Mouse (Mus musculus) monocyte, adult 5-6 weeks (primary cell): Measurements from ENCODE around the gene Fer1l5. TPM values are rescaled to one million over a fixed set of nuclear protein-coding genes. Genes with fewer than 3 reads are reported as not detected.

ENCODE experiments used
- ATAC-seq: fragments of 153-309, 156-312 bp; replicated peaks from 2 replicates; pipeline ENCODE4 v1.8.0; 2017; ENCODE audit warnings: mild to moderate bottlenecking; ENCODE audit not compliant: low TSS enrichment, insufficient number of reproducible peaks, severe bottlenecking, poor library complexity, low FRiP score
- total RNA-seq: library from RNA; stranded (forward); fragments of 200-1000, 200-491, 200-594 nt; gene quantifications from 3 replicates; pipeline ENCODE4 v1.2.3, GENCODE M21; 2017

Gene Fer1l5
- total RNA-seq, 1 experiment from 2014 or later, result not detected

DNA sequence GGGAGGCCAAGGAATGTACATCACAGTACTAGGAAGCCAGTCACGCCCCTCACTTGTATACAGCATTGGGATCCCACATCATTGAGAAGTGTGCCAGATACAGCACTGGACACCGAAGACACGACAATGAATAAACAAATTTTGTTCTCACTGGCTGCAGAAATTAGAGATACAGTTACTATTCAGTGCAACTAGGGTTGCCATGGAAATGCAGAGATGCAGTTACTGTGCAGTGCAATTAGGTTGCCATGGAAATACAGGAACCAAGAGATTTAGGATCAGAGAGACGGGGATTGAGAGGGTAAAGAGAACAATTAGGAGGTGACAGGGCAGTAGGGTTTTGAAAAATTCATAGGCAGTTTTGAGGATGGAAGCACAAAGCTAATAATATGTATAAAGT is 29.4 kb downstream of the Fer1l5 start:
- no peak for ATAC-seq

DNA sequence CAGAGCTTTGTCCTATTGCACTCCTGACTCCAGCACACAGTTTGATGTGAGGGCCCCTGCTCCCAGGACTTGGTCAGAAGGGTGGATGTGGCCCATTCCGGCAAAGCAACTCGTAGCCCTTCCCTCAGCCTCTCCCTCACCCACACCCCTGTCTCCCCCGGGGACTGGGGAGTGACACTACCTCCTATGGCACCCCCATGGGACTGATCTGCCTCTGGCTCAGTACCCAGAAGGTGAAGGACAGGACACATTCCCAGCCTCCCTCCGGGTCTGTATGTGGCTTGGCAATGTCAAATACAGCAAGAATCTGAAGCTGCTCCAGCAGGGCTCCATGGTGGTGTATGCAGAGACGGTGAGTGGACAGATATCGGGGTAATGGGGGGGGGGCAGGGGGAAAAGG is 32.4 kb downstream of the Fer1l5 start:
- no peak for ATAC-seq

DNA sequence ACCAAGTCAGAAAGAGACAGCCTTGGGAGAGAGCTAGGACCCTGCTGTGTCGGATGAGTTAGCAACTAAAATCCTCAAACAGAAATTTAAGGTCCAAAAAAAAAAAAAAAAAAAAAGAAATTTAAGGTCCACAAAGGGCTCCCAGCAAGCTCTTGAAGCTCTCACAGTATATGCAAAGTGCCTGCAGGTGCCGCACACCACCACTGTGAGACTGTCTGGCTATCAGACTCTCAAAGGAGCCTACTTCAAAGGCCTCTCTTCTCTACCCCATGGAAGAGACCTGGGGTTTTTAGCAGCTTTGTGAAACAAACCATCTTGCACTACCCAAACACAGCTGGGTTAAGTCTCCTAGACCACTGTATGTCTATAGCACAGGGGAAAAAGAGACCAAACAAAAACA is 57.4 kb downstream of the Fer1l5 start:
- no peak for ATAC-seq

DNA sequence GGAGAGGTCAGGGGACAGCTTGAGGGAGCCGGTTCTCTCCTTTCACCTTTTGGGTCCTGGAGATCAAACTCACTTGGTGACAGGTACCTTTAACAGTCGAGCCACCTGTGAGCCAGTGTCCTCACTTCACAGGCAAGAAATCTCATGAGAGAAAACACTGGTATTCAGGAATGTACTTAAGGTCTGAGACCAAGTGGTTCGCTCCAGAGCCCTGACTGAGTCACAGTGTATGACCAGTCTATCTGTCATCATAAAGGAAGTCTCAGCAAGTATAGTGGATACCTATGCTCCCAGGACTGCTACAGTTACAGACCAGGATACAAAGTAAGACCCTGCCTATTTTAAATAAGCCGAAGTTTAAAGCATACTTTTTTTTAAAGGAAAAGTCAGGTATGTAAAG is 60.9 kb downstream of the Fer1l5 start:
- ATAC-seq, result no peak

DNA sequence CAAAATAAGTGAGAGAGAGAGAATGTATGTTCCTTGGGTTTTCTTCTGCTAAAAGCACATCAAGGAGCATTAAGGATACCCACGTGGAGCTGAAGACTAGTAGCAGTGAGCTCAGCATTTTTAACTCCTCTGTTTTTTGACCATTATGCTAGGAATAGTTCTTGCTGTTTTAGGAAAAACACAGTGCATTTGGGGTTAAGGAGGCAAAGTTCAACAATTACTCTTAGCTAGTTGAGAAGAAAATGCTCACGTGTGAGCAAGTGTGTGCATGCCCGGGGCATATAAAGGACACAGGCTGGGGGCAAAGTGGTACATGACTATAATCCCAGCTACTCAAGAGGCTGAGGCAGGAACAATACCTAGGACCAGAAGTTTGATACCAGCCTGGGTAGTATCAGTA is 61.5 kb downstream of the Fer1l5 start:
- no peak for ATAC-seq

DNA sequence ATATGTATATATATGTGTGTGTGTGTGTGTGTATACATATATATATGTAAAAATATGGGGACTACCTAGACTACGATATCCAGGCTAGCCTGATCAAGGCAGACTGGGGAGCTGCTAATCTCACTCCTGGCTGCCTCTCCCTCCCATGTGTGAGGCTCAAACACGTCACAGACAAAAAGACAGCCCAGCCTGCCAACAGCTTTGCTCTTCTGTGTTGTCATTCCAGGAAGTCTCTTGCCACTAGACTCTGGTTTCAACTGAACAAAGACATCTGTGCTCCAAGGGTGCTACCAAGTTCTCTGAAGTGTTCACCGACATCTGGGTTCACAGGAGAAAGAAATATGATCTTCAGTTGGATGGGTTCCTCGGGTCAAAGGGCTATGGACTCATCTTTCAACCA is 63.0 kb downstream of the Fer1l5 start:
- no peak for ATAC-seq

DNA sequence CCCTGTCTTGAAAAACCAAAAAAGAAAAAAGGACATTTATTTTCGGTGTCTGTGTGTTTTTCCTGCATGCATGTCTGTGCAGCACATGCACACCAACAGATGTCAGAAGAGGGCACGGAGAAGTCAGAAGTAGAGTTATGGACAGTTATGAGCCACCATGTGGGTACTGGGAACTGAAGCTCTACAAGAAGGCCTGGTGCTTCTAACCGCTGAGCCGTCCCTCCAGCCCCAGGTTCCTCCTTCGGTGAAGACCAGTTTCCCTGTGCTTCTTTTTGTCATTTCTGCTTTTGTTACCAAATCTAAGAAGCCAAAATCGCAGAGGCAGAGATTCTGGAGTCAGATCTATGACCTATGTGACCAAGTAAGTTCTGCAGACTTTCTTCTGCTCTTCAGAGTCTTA is 64.4 kb downstream of the Fer1l5 start:
- peak; percentile 62 for ATAC-seq

DNA sequence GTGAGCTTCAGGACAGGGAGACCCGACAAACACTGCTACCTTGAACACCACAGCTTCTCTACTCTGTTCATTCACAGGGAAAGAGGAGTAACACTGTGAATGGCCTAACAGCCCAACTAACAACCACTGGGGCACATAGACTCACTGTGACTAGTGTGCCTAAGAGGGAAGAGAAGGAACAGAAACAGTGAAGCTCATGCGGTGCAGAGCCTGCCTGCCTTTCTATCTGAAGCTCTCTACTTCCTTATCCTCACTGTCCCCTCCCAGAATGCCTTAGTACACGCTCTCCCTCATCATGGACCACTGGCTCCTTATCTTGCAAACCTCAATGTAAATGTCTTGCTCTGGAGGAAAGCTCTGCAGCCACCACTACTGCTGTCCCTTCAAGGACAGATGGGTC is 65.1 kb downstream of the Fer1l5 start:
- 0 out of 2 replicates have a peak, but pooled peaks have one; percentile 62 for ATAC-seq

DNA sequence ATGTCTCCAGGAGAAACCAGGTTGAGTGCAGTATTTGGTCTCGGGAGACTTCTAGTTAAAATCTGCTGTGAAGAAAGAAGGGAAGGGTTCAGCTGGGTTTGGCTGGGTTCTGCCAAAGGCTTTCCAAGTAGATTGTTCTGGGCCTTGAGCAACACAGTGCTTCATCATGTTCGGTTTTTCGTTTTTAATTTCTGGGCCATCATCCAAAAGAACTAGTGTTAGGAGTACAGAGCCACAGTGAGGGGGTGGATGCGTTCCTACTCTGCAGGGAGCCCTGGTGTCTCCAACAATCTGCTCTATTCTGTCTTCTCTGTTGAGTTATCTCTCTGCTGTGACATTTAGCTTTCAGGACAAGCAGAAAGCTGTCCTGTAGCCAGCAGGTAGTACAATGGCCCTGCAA is 69.0 kb downstream of the Fer1l5 start:
- no peak for ATAC-seq

DNA sequence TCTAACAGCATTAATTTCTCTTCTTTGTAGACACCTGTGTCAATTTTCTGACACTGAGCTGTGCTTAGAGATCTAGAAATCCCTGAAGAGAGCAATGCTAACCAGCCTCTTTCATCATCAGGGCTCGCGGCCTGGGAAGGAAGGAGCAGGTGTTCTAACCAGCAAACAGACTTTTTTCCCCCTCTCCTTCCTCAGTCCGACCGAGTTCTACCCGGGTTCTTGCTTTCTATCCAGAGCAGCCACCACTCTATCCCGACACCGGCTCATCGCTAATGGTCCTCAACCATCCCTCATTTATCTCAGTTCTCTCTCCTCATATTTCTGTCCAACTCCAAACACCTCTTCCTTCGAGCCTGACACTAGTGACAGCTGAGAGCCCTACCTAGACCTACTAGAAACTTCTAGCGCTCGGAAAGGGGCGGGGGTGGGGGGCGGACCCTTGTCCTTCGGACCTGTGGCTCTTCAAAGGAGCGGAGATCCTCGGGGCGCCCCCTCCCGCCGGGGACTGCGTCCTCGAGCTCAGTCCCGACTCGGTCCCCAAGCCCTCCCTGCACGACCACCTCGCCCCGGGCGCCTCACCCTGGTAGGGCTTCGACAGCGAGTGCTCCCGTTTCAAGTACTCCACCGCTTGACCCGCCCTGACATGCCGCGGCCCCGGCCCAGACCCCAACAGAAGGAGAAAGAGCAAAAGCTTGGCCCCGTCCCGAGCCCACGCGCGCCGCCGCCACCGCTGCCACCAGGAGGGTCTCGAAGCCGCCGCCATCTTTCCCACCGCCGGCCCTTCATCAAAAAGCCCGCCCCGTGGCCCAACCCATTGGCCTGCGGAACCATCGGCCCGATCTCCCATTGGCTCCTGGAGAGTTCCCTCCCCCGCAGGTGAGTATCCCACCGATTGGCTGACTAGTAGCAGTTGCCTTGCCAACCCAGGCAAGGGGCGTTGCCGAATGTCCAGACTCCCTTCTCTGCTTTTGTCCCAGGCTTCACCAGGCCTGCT is 72.7 kb downstream of the Fer1l5 start, which contains the start of gene Lman2l:
Gene Lman2l (minus strand): TSS at position 801 of the 994 bp plus-strand sequence.
- ATAC-seq, result peak; percentile 98

DNA sequence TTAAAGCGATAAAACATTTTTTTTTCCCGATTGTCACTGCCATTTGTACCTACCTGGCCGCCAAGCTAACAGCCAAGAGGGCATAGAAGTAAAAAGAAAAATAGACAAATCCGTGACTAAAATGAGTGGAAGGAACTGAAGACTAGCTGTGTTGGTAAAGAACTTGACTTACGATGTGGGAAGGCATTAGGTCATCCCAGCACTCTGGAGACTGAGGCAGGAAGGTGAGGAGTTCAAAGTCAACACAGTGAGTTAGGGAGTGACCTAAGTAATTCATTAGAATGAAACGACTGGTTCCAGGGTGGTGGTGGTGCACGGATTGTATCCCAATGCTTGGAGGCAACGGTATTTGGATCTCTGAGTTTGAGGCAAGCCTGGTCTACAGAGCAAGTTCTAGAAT is 73.4 kb downstream of the Fer1l5 start:
- no peak for ATAC-seq

DNA sequence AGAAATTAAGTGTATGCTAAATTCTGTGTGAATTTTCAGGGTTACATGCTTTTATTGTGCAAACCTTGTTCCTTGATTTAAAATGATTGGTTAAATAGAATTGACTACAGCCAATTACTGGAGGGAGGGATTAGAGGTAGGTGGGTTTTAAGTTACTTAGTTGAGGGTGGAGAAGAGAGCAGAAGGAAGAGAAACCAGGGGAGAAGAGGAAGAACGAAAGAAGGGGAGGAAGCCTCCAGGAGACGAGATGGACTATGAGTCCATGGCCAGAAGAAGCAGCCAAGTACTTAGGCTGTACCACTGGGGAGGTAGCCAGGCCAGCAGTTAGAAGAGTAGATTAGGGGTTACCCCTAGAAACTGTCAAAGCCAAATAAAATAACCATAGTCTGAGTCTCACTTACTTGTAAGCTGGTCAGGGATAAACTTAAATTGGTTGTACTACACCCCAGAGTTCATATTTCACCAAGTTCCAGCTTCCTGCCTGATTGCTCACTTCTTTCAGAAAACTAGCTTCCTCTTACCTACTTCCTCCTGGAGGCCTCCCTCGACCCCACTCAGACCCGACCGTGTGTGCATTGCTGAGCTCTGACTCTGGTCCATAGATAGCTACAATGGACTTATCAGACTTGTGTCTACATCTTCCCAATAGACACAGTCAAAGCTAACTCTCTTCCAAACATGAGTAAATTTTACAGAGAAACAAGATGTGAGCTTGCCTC is 74.2 kb downstream of the Fer1l5 start:
- ATAC-seq, result peak; percentile 56

DNA sequence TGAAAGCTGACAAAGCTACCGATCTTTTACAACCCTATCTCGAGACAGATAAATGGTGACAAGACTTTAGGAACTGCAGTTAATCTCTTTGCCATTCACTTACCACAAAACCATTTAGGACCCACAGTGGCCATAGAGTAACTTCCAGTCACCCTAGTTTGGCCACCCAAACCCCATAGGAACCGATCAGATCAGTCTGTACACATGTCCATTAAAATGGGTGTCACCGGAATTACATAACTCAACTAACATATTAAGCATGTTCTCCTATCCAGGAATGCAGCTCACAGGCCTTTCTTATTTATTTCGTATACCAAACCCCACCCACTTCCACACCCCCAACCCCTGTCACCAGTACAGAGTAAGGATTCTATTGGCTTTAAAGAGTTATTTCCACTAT is 74.8 kb downstream of the Fer1l5 start:
- ATAC-seq, result no peak

DNA sequence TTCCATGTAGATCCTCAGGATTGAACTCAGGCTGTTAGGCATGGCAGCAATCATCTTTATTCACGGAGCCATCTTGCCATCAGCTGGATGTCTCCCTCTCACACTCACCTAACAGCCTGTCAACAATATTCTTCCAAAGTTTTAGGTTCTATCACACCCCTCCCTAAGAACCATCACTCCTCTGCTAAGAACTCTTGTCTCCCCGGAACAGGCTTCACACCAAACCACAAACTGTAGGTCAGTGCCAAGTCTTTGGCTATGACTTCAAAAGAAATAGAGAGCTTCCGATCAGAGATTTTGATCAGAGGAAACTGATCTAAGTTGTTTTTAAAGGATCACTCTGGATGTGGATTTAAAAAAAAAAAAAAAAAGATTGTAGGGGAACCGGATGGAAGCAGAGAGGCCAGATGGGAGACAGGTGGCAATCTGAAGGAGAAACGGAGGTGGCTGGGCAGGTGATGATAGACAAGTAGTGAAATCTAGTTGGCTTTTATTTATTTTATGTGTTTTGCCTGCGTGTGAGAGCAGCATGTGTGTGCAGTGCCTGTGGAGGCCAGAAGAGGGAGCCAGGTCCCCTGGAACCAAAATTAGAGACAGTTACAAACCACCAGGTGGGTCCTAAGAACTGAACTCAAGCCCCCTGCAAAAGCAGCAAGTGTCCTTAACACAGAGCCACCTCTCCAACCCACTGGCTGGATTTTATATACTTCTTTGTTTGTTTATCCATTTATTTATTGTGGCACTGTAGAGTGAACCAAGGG is 82.1 kb downstream of the Fer1l5 start:
- ATAC-seq, result no peak

DNA sequence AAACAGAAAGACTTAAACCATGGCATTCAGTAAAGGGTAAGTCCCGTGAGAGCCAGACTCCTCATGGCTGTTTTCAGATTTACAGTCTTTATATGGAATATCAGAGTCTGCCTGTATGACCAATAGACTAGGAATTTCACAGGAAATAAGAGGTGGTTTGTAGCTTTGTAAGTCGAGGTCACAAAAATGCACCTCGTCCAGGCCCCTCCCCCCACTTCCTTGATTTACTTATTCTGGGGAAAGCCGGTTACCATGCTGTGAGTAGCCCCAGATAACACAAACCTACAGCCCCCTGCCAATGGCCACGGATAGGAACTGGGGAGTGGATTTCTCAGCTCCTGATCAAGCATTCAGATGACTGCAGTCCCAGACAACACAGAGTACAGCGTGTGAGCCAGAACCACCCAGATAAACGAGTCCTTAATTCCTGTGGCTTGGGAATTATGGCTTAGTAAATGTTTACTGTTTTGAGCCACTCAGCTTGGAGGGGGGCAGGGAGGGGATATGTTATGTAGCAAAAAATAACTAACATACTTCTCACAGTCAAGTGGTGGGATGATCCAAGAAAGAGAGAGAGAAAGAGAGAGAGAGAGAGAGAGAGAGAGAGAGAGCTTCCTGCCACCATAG is 85.4 kb downstream of the Fer1l5 start:
- ATAC-seq, result no peak

DNA sequence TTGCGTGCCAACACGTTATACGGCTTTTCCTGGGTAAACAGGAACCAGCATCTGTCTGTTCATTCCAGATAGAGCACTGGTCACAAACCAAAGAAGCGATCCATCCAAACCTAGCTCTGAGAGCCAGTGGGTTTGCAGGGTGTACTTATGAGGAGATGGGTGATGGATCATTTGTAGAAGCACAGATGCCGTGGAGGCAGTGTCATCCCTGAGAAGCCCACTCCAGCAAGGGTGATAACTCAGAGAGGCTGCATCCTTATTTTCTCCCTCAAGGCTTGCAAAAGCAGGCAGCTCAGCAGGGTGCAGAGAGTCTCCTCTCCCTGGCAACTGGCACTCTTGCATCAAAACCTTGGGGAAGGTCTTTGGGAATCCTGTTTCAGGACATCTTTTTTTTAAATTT is 86.1 kb downstream of the Fer1l5 start:
- ATAC-seq, result no peak

DNA sequence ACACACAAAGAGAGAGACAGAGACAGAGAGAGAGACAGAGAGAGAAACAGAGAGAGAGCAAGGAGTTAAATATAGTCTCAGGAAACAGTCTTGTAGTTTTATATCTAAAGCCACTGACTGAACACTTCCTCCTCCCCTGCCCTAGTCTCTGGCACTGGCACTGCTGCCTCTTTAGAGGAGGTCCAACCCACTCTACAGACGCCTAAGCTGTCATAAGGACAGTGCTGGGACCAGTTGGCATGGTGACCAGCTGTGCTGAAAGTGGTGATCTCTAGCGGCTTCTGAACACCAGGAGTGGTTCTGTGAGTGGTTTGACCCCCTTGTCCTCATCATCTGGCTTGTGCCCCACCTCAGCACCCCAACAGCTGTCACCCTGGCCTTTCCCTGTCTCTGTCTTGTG is 89.7 kb downstream of the Fer1l5 start:
- peak; percentile 66 for ATAC-seq

DNA sequence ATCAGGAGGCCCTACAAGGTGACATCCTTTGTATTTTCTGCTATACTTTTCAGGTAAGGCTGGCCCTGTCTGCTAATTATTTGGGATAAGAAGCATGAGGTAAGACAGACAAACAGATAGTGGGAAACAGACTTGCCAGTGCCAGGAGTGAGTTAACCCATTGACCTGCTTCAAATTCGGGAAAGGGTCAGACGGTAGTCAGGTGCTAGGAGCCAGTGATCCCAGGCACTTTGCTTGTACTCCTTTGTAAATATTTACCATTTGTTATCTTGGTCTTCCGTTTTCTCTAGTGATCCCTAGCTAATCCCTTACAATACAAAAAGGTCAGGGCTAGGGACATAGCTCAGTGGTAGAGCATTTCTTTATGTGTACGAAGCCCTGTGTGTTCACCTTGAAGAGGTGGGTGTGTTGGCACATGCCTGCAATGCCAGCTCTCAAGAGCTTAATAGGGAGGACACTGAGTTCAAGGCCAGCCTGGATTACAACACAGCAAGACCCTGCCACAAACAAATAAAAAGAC is 93.6 kb downstream of the Fer1l5 start:
- ATAC-seq, result no peak
